Mouse (Mus musculus) stomach, embryonic 16.5 days (tissue): Measurements from ENCODE around the gene Col4a1. TPM values are rescaled to one million over a fixed set of nuclear protein-coding genes. Genes with fewer than 3 reads are reported as not detected.

Source experiments
- ATAC-seq: fragments of 200-750 bp; cut with Nextera tagmentation; 2 replicates; pipeline ENCODE4 v1.8.0; 2017; ENCODE audit warnings: moderate number of reproducible peaks, moderate TSS enrichment; ENCODE audit not compliant: insufficient read depth, low FRiP score
- H3K27ac ChIP-seq: fragments of 300-500 bp; sonication (generic); 2 replicates; pipeline ENCODE4 v1.5.1; 2014; ENCODE audit warnings: low read length
- H3K27me3 ChIP-seq: fragments of 300-500 bp; sonication (generic); 2 replicates; pipeline ENCODE4 v1.6.1; 2014; ENCODE audit warnings: low read length, control low read depth, mixed read lengths; ENCODE audit not compliant: control insufficient read depth, insufficient read depth
- H3K36me3 ChIP-seq: fragments of 300-500 bp; sonication (generic); 2 replicates; pipeline ENCODE4 v1.6.1; 2014; ENCODE audit warnings: low read length; ENCODE audit not compliant: control insufficient read depth, insufficient read depth
- H3K4me1 ChIP-seq: fragments of 300-500 bp; sonication (generic); 2 replicates; pipeline ENCODE4 v1.6.1; 2014; ENCODE audit warnings: low read length, control low read depth, mixed read lengths; ENCODE audit not compliant: control insufficient read depth, insufficient read depth
- H3K4me2 ChIP-seq: fragments of 300-500 bp; sonication (generic); 2 replicates; pipeline ENCODE4 v1.6.1; 2014; ENCODE audit warnings: low read depth, low read length, mixed read lengths
- H3K4me3 ChIP-seq: fragments of 300-500 bp; sonication (generic); replicated peaks from 2 replicates; pipeline ENCODE4 v1.5.1; 2014; ENCODE audit warnings: mild to moderate bottlenecking, low read length
- H3K9ac ChIP-seq: fragments of 300-500 bp; sonication (generic); 2 replicates; pipeline ENCODE4 v1.6.1; 2014; ENCODE audit warnings: low read length
- H3K9me3 ChIP-seq: fragments of 300-500 bp; sonication (generic); replicated peaks from 2 replicates; pipeline ENCODE4 v1.6.1; 2016; ENCODE audit warnings: low read length, control low read depth; ENCODE audit not compliant: control insufficient read depth
- WGBS: fragments of 180-500 bp; shearing (Covaris S2); extraction: QIAGEN DNeasy Blood & Tissue Kit; methylation state at CpG from one replicate; pipeline ENCODE4 v1.1.7; 2014; 5-methylcytosine and 5-hydroxymethylcytosine counted together
- polyA plus RNA-seq: library from polyadenylated mRNA; unstranded; fragments of >200 nt; fragmentation: Nextera tagmentation; extraction: Ambion mirVana; gene quantifications from 2 replicates; pipeline ENCODE4 v1.2.1, GENCODE M21; 2015

The Col4a1 gene
- polyA plus RNA-seq, 1 experiment from 2014 or later: 207 TPM

- peak; percentile 37; the same call in 1 of the 2 replicates for ATAC-seq
- Histone ChIP-seq H3K27me3 (no peaks in the 10 kb centered on the region), H3K27ac (peak overlapping the region; percentile 38; the same call in 1 of the 2 replicates), H3K9ac (no peak overlapping the region), H3K4me3 (no peak overlapping the region), H3K9me3 (no peaks in the 10 kb centered on the region), H3K36me3 (no peaks in the 10 kb centered on the region), H3K4me2 (no peak overlapping the region), H3K4me1 (peaks cover 17% of the 10 kb centered on the region)
- WGBS: 77% methylated on average over 5 of the region's 5 CpGs
These were observed 10.3 kb upstream of the Col4a1 start for GRCm38 (mm10) chr8:11322724-11323585.

GRCm38 (mm10) chr8:11321841-11322240, 9.2 kb upstream of the Col4a1 start:
- no peak overlapping the region for H3K27ac ChIP-seq
- H3K27me3 ChIP-seq: no peaks in the 10 kb centered on the region
- H3K36me3 ChIP-seq: no peaks in the 10 kb centered on the region
- peaks cover 8% of the 10 kb centered on the region for H3K4me1 ChIP-seq
- ATAC-seq: no peak
- H3K9me3 ChIP-seq: no peaks in the 10 kb centered on the region
- H3K9ac ChIP-seq: no peak overlapping the region
- WGBS: 84% methylated on average over 7 of the region's 7 CpGs
- H3K4me2 ChIP-seq: no peak overlapping the region
- H3K4me3 ChIP-seq: no peak overlapping the region

GRCm38 (mm10) chr8:11319405-11319804, 6.8 kb upstream of the Col4a1 start:
- no peaks in the 10 kb centered on the region for H3K36me3 ChIP-seq
- H3K4me1 ChIP-seq: peaks cover 13% of the 10 kb centered on the region
- no peak overlapping the region for H3K4me2 ChIP-seq
- no peak for ATAC-seq
- peaks cover 2% of the 10 kb centered on the region; the same call in 1 of the 2 replicates for H3K27me3 ChIP-seq
- no peak overlapping the region for H3K9ac ChIP-seq
- H3K4me3 ChIP-seq: no peak overlapping the region
- no peaks in the 10 kb centered on the region for H3K9me3 ChIP-seq
- no peak overlapping the region for H3K27ac ChIP-seq
- WGBS: 83% methylated on average over 11 of the region's 11 CpGs

- no peaks in the 10 kb centered on the region for H3K36me3 ChIP-seq
- 71% methylated on average over 6 of the region's 6 CpGs for WGBS
- no peak for ATAC-seq
- no peaks in the 10 kb centered on the region for H3K9me3 ChIP-seq
- H3K27ac ChIP-seq: no peak overlapping the region
- peaks cover 14% of the 10 kb centered on the region for H3K4me1 ChIP-seq
- H3K4me3 ChIP-seq: no peak overlapping the region
- H3K27me3 ChIP-seq: peaks cover 4% of the 10 kb centered on the region; the same call in 1 of the 2 replicates
- no peak overlapping the region for H3K4me2 ChIP-seq
- H3K9ac ChIP-seq: no peak overlapping the region
These were observed 3.5 kb upstream of the Col4a1 start for GRCm38 (mm10) chr8:11316118-11316517.

GRCm38 (mm10) chr8:11315179-11315943, 2.7 kb upstream of the Col4a1 start:
- peaks cover 14% of the 10 kb centered on the region for H3K4me1 ChIP-seq
- peak overlapping the region; percentile 82 for H3K4me3 ChIP-seq
- no peak overlapping the region for H3K9ac ChIP-seq
- no peak overlapping the region for H3K27ac ChIP-seq
- ATAC-seq: no peak
- peaks cover 4% of the 10 kb centered on the region; the same call in 1 of the 2 replicates for H3K27me3 ChIP-seq
- WGBS: 75% methylated on average over 16 of the region's 16 CpGs
- H3K4me2 ChIP-seq: peak overlapping the region; percentile 82
- no peaks in the 10 kb centered on the region for H3K36me3 ChIP-seq
- H3K9me3 ChIP-seq: no peaks in the 10 kb centered on the region

GRCm38 (mm10) chr8:11314613-11315012, 2.0 kb upstream of the Col4a1 start:
- Histone ChIP-seq H3K9me3 (no peaks in the 10 kb centered on the region), H3K4me2 (peak overlapping the region; percentile 82), H3K9ac (peak overlapping the region; percentile 94; the same call in 1 of the 2 replicates), H3K36me3 (no peaks in the 10 kb centered on the region), H3K4me3 (peak overlapping the region; percentile 82), H3K27me3 (peaks cover 4% of the 10 kb centered on the region; the same call in 1 of the 2 replicates), H3K27ac (no peak overlapping the region), H3K4me1 (peaks cover 19% of the 10 kb centered on the region)
- WGBS: 82% methylated on average over 8 of the region's 8 CpGs
- ATAC-seq: no peak

GRCm38 (mm10) chr8:11313176-11314111, 818 bp upstream of the Col4a1 start:
- ATAC-seq: peak; percentile 11; the same call in 1 of the 2 replicates
- Histone ChIP-seq H3K9ac (peak overlapping the region; percentile 94), H3K36me3 (no peaks in the 10 kb centered on the region), H3K4me2 (peak overlapping the region; percentile 82), H3K4me1 (peaks cover 28% of the 10 kb centered on the region), H3K4me3 (peak overlapping the region; percentile 82), H3K27me3 (peaks cover 4% of the 10 kb centered on the region; the same call in 1 of the 2 replicates), H3K9me3 (no peaks in the 10 kb centered on the region), H3K27ac (peak overlapping the region; percentile 94)
- WGBS: 4% methylated on average over 45 of the region's 45 CpGs

GRCm38 (mm10) chr8:11311681-11312348, 811 bp downstream of the Col4a1 start:
- WGBS: 2% methylated on average over 34 of the region's 34 CpGs
- H3K4me1 ChIP-seq: peaks cover 29% of the 10 kb centered on the region
- peak; percentile 8; the same call in 1 of the 2 replicates for ATAC-seq

More at GRCm38 (mm10) chr8:11311681-11312348, 811 bp downstream of the Col4a1 start:
- Histone ChIP-seq H3K27me3 (peaks cover 4% of the 10 kb centered on the region; the same call in 1 of the 2 replicates), H3K36me3 (no peaks in the 10 kb centered on the region), H3K27ac (peak overlapping the region; percentile 94), H3K9ac (peak overlapping the region; percentile 94), H3K4me2 (peak overlapping the region; percentile 82), H3K4me3 (peak overlapping the region; percentile 82), H3K9me3 (no peaks in the 10 kb centered on the region)
